Mouse (Mus musculus): ENCODE measurements around the gene Cd8a.
"Not testable (repeated sequence)": the region's sequence is repeated elsewhere in the genome, so short reads cannot be mapped to it uniquely, and the experiment has no call there.

Cd8a gene

DNA sequence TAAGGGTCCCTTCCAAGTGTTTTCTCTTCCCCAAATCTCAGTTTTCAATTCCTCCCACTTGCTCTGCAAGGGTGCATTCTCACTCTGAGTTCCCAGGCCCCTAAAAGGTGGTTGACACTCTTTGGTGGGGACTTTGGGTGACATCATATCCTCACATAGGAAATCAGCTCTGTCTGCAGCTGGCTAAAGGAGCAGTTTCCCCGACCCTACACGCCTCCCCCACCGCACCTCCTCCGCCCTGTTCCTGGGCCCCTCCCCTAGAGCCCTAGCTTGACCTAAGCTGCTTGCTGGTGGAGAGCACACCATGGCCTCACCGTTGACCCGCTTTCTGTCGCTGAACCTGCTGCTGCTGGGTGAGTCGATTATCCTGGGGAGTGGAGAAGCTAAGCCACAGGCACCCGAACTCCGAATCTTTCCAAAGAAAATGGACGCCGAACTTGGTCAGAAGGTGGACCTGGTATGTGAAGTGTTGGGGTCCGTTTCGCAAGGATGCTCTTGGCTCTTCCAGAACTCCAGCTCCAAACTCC lies at the start of gene Cd8a:
TSS of gene Cd8a (plus strand) at position 179 of the 527 bp plus-strand sequence.
- no peak for DNase-seq (ENCODE audit: low read depth, low spot score)

DNA sequence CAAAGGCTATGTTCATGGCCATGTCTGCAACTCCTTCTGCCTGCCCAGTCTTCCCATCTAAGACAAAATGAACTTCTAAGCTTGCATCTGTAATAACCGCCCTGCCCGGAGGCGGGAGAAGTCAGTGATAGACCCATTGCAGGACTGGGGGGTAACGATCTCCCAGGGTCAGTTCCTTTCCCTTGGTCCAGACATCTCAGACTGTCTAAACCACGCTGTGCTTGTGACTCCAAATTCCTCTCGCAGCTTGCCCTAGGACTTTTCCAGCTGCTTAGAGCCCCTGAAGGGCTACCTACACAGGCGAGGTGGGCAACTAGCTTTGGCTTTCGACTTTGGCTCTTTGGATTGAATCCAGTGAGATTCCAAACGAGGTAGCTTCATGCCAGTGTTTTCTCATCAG lies 48.4 kb upstream of the Cd8a start:
- DNase-seq (ENCODE audit: low read depth, low spot score): no peak

DNA sequence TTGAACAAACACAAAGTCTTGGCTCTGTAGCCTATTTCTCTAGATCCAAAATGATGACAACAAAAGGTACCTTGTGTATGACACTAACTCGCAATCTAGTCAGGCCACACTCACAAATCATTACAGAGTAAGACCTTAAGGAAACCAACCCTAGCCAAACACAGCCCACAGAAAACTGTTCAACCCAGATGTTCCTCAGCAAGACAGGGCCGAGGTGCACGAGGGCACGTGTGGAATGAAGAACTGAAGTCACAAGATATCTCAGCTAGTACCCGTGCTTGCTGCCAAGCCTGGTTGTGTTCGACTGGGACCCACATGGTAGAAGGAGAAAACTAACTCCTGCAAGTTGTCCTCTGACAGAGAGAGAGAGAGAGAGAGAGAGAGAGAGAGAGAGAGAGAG lies 43.3 kb upstream of the Cd8a start:
- no peak for DNase-seq (ENCODE audit: low read depth, low spot score)

DNA sequence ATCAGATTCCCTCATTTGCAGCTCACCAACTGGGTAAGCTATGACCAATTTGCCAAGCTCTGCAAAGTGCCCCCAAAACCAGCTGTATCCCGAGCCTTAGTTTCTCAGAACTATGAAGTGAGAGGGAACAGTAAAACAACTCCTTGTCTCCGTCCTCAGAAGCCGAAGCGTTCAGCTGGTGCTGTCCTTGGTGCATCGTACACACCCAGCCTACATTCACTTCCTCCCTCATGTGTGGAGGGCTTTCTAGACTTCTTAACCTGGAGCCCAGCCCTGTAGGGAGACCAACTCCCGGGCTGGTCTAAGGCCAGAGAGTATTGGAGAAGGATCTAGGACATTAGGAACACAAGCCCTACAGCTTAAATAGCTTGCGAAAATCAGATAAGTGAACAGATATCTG lies 42.7 kb upstream of the Cd8a start:
- no peak for DNase-seq (ENCODE audit: low read depth, low spot score)

DNA sequence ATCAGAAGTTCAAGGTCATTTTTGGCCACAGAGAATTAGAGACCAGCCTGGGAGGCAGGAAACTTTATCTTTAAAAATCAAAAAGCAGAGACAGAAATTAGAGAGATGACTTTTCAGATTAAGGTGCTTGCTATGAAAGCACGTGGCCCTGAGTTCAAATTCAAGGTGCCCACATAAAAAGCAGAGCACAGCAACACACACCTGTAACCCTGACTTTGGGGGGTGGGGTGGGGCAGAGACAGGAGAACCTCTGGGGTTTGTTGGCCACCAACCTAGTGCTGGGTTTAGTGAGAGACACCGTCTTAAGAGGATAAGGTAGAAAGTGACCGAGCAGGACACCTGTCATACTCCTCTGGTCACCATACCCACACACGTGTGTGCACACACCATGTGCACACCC lies 41.7 kb upstream of the Cd8a start:
- not testable (repeated sequence) for DNase-seq (ENCODE audit: low read depth, low spot score)

DNA sequence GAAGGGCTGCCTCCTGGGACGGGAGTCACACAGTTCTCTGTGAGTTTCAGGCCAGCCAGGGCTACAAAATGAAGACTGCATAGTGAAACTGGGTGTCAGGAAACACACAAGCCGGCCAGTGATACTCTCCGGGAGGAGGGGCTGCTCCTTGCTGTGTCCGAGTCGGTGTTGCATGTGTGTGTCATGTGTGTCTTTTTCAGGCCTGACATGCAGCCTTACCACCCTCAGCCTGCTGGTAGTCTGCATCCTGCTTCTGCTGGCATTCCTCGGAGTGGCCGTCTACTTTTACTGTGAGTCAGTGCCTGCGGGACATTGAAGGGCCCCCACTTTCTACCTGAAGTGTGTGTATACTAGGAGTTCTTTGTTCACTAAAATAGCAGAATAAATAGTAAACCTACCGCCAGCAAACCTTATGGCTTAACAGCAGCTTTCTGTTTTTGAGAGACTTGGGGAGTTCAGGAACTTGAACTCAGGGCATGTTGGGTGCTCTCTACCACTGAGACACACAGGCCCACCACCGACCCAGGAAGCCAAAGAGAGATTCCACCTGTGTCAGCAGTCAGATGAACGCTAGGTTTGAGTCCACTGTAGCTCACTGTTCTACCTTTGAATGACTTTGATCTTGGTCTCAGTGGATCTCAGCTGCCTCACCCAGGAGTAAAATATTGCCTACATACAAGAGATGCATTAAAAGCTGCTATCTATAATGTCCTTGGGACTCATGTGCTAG lies 40.8 kb upstream of the Cd8a start:
- no peak for DNase-seq (ENCODE audit: low read depth, low spot score)

DNA sequence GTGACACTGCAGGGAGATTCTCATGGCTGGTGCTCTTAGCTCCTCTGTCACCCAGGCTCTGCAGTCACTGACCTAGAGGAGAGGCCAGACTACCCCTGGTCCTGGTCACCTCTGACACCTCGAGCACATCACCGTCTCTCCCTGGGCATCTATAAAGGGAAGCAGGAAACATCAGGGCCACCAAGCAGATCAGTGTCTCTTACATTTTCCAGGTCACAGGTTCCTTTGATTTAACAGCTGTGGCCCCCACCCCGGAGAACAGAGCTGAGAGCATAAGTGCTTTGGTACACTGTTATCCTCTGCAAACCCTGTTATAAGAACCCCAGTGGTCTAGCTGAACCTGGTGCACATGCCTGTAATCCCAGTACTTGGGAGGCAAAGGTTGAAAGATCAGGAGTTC lies 40.2 kb upstream of the Cd8a start:
- no peak for DNase-seq (ENCODE audit: low read depth, low spot score)

DNA sequence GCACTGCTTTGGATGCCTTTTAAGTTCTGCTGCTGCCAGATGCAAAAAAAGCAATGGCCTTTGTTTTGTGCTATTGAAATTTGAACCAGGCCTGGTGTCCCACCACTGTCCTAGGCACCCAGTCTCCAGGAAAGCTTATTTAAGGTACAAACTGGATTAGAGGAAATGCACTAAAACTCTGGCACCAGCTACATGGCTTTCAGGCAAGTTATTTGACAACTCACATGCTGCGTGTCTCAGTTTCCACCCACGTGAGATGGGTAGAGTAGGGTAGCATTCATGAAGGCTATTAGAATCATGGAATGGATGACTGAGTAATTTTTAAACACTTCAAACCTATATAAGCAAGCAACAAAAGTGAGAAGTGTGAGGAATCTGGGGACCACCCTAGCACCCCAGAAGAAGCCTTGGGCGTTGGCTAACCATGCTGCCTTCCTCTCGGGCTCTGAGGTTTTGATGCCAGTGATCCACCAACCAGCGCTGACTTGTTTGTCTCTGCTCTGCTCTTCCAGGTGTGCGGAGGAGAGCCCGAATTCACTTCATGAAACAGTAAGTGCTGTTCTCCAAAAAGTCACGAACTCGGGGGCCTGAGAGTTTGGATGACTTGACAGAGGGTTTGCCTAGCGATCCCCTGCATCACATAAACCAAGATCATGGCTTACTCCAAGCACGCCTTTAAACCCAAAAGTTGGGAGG lies 39.5 kb upstream of the Cd8a start:
- no peak for DNase-seq (ENCODE audit: low read depth, low spot score)

DNA sequence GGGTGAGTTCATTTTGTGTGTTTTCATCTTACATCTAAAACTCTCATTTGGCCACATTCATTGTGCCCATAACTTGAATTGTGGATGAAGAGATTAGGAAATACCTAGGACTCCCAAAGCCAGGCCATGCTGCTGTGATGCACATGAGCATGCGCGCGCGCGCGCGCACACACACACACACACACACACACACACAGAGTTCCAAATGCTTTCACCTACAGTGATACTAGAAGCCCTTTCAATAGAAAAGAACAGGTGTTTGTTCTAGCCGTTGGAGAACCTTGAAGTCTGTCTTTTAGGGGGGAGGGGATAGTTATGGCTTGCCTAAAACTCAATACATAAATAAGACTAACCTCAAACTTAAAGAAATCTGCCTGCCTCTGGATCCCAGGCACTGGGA lies 35.6 kb upstream of the Cd8a start:
- no peak for DNase-seq (ENCODE audit: low read depth, low spot score)

DNA sequence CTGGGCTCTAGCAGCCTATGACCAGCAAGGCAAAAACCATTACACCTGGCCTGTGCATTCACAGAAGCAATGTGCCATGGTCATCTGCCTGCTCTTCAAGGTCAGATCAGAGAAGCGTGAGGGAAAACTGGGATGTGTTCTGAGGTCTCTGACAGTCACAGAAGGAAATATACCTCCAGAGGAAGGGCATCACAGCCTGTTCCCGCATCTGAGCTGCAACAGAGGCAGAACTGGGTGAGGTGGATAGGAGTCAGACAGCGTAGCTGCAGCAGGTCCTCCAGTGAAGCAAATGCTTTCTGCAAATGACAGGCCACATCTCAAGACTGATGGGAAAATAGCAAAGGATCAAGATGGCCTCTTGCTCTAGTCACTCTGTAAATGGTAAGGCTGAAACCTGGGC lies 34.3 kb upstream of the Cd8a start:
- DNase-seq (ENCODE audit: low read depth, low spot score): no peak

DNA sequence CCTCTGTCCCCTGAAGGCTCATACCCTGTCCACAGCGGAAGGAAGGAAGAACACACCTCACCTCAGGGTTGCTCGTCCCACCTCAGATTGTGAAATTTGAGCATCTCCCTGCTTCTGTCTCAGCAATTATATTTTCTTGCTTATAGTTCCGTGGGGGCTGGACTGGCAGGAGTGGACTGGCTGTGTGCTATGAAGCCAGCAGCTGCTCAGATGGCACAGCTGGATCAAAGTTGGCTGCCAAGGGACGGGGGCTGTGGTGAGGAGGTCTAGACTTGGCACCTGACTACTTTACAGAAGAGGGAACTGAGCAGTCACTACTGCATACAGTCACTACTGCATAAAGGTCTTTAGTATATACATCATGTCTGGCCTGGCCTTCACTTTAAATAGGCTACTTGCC lies 33.9 kb upstream of the Cd8a start:
- no peak for DNase-seq (ENCODE audit: low read depth, low spot score)

DNA sequence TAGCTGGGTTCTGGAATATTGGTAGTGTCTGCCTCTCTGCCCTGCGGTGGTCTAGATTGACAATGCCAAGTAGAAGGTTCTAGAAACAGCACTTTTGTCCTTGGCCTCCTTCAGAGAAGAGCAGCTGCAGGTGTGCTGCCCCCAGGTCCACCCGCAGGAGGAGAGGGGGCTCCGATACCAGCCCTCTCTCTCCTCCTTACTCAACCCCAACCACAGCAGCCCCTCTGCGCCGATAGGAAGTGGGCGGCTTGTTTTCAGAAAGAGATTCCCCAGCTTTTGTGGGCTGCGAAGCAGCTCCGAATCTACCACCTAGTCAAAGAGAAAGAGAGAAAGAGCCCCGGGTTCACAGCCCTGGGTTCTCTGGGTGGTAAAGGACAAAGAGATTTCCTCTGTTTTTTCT lies 32.0 kb upstream of the Cd8a start:
- no peak for DNase-seq (ENCODE audit: low read depth, low spot score)

DNA sequence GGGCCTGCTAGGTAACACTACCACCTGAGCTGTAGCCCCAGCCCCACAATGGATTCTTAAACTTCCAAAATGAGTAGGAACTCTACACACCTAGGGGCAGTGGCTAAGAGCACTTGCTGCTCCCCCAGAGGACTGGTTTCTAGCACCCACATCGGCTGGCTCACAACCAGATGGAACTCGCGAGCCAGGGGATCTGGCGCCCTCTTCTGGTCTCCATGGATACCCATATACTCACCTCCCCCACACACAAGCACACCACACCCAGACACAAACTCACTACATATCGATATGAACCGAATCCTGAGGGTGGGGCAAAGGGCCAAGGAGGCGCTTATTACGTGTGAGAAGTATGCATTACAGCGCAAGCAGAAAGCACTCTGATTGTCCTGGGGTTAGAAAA lies 25.2 kb upstream of the Cd8a start:
- DNase-seq (ENCODE audit: low read depth, low spot score): no peak

DNA sequence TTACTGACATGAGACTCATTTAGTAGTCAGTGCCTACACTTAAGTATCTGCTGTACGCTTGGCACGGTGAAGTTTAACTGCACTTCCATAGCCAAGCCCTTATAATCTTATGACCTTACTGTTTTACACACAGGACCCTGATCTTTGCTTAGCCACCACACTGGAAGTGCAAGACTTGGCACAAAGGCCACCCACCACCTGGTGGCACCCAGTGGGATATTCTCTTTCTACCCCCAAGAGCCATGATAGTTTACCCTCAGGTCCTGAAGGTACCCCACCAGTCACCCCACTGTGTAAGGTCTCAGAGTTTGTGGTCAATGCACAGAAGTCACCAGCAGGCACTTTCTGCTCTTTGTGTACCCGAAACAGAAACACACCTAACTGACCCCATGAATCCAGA lies 22.0 kb upstream of the Cd8a start:
- DNase-seq (ENCODE audit: low read depth, low spot score): no peak

DNA sequence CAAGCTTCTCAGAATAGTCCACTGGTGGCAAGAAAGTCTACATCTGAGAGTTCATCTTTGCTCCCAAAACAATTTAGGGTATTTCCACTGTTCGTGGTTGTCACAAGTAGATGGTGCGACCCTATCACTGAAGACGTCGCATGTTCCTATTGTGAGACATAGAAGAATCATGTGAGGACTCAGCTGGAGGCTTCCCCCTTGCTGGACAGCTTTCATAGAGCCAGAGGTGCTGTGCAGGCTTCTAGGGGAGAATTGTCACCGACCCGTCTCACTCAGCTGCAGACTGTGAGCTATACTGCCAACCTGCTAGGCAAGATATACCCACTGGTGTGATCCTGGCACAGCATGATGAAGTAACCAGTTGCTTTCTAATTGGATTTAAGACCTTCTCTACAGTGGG lies 21.0 kb upstream of the Cd8a start:
- no peak for DNase-seq (ENCODE audit: low read depth, low spot score)

DNA sequence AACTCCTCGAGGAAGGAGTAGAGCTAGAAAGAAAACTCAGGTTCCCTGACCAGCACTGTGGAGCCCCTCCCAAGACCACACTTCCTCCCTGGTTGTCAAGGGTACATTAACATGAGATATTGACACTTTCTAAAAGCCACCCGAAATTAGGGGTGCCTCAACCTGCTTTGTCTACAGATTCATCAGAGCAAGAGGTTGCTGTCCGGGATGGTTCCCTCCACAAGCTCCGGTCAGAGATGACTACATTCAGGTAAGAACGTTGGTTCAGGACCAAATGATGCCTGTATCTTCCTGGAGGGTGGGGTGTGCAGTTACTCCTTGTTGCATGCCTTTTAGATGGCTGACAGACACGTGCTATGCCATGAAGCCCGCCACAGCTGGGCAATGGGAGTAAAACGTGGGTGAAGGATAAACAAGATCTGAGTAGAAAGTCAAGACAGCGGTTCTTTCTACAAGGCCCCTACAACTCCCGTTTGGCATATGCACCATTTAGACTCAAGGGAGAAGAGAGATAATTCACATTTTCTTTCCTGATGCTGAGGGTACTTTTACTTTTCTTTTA lies 20.3 kb upstream of the Cd8a start:
- DNase-seq (ENCODE audit: low read depth, low spot score): no peak

DNA sequence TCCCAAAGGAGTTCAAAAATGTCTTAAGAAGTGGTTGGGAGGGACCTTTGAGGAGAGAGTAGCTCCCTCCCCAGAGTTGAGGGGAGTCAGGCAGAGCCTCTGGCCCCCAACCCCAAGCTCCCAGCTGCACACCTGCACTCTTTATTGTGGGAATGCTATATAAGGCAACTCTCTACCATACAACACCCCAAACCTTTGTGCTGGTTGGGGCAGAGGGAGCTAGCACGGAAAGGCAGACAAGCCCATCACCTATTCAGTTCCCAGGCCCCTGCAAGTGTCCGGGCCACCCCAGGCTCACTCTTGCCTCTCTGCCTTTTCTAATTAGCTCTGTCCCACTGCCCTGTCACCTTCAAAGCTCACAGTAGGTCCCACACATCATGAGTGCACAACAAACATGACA lies 19.5 kb upstream of the Cd8a start:
- no peak for DNase-seq (ENCODE audit: low read depth, low spot score)

DNA sequence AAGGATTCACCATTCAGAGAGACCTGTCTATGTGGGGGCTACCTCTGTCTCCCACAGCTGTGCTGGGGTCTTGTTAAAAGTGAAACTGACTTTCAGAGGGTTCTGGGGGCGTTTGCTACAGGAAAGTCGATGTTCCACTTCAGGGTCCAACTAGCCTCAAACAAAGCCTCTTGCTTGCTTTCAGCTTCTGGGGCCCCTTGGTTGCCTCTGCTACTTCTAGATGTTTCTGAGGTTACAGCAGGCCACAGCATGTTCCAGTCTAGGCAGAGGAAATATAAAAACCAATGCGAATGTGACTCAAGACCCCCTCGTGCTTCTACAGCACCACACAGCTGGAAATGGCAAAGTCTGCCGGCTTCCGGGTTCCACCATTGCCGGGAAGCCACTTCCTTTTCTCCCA lies 15.7 kb upstream of the Cd8a start:
- DNase-seq (ENCODE audit: low read depth, low spot score): no peak

DNA sequence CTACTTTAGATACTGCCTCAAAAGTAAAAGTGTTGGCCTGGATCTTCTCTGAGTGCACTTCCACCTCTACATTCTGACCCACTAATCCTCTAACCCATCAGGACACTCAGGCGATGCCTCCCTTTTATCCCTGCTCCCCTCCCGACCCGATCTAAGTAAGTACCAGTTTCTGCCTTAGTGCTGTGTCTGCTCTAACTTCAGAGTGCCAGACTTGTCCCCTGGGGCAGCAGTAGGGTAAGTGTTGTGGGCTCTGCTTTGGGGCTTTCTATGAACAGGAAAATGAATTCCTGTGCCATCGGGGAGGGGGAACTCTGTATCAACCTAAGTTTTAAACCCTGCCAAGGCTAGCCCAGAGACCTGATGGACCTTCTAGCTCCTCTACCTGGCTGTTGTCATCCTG lies 13.0 kb upstream of the Cd8a start:
- DNase-seq (ENCODE audit: low read depth, low spot score): no peak

DNA sequence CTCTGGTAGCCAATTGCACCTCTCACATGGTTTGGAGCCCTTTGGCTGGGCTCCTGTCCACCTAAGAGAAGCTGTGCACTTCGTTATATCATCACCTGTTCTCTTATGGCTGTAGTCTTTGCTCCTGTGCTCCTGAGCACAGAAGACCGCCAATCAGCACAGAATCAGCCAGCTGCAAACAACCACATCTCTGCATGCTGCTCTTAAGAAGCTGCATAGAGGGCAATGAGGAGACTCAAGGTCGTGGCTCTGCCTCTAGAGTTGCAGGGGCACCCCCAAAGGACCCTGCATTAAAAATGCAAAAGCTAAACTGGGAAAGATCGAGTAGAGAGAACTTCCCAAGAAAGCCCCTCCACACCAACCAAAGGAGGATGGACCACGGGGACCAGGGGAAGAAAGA lies 12.5 kb upstream of the Cd8a start:
- no peak for DNase-seq (ENCODE audit: low read depth, low spot score)

DNA sequence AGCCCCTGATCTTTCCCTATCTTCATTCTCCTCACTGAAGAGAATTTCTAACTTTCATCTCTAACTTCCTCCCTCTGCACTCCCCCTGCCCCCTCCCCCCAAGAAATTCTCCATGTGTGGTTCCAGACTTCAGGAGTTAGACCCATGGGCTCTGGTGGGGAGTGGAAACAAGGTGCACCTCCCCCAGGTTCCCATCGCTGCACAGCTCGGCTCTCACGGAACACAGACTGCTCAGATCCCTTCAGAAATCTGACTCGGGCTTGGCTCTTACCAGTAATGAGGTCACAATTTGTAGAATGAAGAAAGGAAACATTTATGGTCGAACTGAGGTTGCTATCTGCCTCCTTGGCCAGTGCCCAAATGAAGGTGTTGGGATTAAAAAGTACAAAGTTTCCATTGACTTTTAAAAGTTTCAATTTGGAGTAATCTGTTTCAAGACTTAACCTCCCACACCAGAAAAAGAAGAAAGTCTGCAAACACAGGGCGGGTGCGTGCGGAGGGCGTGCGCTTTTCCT lies 12.0 kb upstream of the Cd8a start:
- no peak for DNase-seq (ENCODE audit: low read depth, low spot score)

DNA sequence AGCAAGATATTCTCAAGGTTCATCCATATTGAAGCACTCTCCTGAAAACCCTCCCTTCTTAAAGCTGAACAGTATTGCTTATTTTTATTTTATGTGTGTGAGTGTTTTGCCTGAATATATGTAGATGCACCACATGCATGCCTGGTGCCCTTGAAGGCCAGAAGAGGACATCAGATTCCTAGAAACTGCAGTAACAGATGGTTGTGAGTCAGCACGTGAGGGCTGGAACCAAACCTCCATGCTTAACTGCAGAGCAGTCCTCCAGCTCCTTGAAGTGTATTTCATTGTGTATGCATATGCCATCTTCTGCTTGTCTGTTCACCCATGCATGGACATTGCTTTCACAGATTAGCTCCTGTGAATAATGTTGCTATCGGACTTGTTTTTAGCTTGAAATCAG lies 9.2 kb upstream of the Cd8a start:
- no peak for DNase-seq (ENCODE audit: low read depth, low spot score)

DNA sequence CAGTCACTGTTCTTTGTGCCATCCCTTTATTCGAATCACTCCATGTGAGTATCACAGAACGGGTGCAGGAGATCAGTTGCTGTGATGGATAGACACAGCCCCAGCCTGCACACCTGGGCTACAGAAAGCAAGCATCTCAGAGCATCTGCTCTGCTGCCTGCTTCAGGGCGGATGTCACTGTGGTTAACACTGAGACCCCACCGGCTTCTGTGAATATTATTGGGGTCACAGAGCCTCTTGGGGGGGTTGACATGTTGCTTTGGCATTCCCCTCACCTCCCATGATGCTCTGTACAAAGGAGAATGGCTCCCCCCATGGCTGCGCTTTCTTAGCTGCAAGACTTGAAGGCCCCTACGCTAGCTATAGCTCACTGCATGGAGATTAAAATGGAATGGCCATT lies 3.8 kb upstream of the Cd8a start:
- no peak for DNase-seq (ENCODE audit: low read depth, low spot score)
